Mouse (Mus musculus) adrenal gland, adult (tissue): Measurements from ENCODE around the gene Neu1.
"Not testable (repeated sequence)": the region's sequence is repeated elsewhere in the genome, so short reads cannot be mapped to it uniquely, and the experiment has no call there.

Source experiments
- DNase-seq, 2 experiments: peaks; one replicate each; pipeline ENCODE4 v3.0.0; 2022 to 2023; ENCODE audit warnings: low spot score in 1 of 2; ENCODE audit not compliant: inconsistent age in 2 of 2

The Neu1 gene

GRCm38 (mm10) chr17:34901948-34902347, 29.1 kb upstream of the Neu1 start:
- DNase-seq = not testable (repeated sequence)

GRCm38 (mm10) chr17:34902895-34903294, 28.2 kb upstream of the Neu1 start:
- DNase-seq = no peak

GRCm38 (mm10) chr17:34910982-34911381, 20.1 kb upstream of the Neu1 start:
- no peak for DNase-seq

- peak; percentile 76 to 91 for DNase-seq
Observed at GRCm38 (mm10) chr17:34911945-34912351, 19.1 kb upstream of the Neu1 start.

DNA sequence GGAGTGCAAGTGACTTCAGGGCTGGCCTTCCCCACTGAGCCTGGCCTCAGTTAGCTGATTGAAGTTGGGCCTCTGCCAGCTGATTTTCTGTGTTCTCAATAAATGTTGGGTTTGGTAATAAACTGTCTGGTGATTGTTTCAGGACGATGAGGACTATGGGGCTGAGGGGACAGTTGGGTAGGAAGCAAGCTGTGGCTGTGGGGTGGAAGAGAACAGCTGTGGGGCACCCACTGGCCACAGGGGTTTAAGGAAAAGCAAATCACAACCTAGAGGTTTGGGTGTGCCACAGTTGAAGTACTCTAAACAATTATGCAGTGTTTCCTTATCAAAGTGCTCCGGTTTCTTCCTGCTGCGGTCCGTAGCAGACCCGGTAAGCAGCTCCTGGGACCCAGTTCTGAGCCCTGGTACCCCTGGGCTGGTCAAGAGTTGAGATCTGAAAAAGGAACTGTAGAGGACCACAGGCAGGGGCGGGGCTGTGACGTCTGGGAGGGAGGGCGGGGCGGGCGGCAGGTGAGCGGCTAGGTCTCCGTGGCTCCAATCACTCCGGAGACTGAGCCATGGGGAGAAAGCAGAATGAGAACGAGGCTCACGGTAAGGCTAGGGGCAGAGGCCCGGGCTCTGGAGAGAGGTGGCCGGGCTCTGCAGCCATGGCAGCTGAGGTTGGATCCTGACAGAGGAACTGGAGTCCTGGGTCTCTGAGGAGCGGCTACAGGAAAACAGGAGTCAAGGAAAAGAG, 17.0 kb upstream of the Neu1 start, which contains the start of gene Slc44a4:
Gene Slc44a4 (plus strand): TSS at position 537 of the 736 bp plus-strand sequence.
- peak in 1 of 2 experiments; percentile 28 for DNase-seq

DNA sequence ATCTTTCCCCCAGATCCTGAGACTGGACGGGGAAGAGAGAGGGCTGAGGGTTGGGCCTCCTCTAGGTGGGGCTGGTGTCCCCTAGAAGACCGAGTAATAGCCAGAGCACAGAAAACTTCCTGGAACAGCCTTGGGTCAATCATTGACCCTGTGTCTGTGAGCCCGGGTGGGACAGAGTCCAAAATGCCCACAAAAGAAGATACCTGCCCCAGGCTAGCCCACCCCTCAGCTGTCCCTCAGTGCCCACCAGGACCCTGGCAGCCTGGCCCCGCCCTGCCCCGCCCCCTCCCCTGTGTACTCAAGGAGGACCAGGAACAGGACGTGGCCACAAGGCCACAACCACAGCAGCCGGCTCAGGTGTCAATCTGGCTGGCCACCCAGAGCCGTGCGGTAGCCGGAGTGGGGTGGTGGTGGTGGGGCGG, 15.6 kb upstream of the Neu1 start:
- DNase-seq = peak; percentile 40 to 70

GRCm38 (mm10) chr17:34916316-34916715, 14.7 kb upstream of the Neu1 start:
- DNase-seq = no peak

DNA sequence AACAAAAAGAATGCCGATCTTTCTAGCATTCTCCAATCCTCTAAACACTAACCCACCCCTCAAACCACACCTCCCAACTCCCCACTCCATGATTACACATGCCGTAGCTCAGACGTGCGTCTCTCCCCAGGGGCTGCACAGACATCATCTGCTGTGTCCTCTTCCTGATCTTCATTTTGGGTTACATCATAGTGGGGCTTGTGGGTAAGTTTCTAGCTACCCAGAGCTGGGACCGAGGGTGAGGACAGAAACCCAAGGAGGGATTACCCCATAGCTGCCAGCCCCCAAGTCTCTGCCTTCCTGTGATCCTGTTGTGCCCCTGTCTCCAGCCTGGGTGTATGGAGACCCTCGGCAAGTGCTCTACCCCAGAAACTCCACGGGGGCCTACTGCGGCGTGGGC, 13.9 kb upstream of the Neu1 start:
- DNase-seq = no peak

DNA sequence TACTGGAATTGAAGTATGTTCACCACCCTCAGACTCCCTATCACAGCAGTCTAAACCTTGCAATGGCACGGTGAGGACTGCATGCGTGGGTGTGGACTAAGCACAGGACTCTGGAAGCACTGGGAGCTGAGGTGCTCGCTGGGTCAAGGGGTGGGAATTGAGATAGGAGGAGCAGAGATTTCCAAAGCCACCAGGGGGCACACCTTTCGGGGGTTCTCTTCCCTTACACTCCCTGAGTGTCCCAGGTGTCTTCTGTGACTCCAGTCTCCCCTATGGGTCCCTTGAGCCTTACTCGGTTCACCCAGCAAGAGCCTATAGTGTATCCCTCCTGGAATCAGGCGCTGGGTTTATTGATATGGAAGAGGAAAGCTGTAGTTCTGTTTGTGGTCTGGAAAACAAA, 8.1 kb upstream of the Neu1 start:
- DNase-seq = no peak

DNA sequence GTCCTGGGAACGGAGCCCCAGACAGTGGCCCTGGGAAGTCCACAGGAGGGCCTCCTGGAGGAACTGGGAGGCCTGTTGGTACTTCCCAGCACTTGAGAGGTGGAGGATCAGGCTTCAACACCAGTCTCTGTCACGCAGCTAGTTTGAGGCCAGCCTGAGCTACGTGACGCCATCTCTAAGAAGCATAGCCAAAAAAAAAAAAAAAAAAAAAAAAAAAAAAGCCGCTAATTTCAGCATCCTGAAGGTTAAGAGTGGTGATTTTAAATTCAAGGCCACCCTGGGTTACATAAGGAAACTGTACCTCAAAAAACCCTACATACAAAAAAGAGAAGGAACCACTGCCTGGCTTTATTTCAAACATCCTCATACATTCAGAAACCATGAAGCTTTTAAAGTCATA, 6.8 kb upstream of the Neu1 start:
- no peak for DNase-seq

- peak; percentile 60 to 87 for DNase-seq
Observed at GRCm38 (mm10) chr17:34927306-34928019, 3.6 kb upstream of the Neu1 start.

DNA sequence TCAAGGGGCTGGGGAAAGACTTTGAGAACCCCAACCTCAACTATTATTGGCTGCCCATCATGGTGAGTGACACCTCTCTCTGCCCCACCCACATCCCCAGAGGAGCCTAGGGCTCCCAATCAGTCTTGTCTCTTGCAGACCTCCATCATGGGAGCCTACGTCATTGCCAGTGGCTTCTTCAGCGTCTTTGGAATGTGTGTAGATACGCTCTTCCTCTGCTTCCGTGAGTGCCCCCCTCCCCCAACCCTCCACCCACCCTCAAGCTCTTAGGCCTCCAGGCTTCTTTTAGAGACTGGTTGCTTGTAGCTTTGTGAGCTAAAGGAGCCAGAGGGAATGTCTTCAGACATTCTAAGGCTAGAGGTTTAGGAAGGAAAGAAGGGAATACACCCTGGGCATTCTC, 2.2 kb upstream of the Neu1 start:
- DNase-seq = no peak

GRCm38 (mm10) chr17:34931735-34932098, 664 bp downstream of the Neu1 start:
- DNase-seq = no peak

DNA sequence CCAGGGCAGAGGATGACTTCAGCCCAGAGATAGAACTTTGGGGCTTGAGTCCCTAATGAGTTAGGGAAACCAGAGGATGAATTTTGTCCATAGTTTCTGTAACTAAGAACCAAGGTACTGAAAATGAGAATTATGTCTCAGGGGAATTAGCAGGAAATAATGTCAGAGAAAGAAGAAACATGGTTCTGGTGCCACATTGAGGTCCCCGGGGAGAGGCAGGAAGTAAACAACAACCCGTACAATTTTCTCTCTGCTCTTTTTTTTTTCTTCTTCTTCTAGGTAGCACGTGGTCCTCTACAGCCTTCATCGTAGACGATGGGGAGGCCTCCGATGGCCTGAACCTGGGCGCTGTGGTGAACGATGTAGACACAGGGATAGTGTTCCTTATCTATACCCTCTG, 1.2 kb downstream of the Neu1 start:
- no peak for DNase-seq

DNA sequence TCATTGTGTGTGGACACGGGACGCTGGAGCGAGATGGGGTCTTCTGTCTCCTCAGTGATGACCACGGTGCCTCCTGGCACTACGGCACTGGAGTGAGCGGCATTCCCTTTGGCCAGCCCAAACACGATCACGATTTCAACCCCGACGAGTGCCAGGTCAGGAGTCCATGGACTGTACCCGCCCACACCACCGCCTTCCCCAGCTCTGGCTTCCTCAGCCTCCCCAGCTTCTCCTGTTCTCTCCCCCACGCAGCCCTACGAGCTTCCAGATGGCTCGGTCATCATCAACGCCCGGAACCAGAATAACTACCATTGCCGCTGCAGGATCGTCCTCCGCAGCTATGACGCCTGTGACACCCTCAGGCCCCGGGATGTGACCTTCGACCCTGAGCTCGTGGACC, 3.0 kb downstream of the Neu1 start:
- DNase-seq = no peak

GRCm38 (mm10) chr17:34934830-34935229, 3.8 kb downstream of the Neu1 start:
- peak in 1 of 2 experiments; percentile 52 for DNase-seq

DNA sequence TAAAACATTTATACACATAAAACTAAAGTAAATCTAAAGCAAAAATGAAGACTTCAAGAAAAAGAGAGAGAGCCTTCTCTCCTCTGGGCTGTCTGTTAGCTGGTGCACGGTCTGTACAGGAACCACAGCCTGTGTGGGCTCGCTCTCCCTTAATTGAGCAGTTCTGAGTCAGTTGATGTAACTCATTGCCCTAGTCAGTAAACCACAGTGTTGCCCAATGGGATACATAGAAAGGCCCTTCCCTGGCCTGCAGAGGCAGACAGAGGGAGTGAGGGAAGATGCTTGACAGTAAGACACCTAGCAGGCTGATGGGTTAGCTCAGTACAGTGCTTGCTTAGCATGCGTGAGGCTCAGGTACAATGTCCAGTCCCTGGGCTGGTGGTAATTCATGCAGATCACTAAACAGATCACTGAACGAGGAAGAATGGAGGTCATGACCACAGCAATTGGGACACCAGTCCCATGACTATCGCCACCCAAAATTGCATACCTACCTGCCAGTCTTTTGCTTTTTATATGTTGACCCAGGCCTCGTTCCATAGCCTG, 7.0 kb downstream of the Neu1 start:
- DNase-seq = no peak

DNA sequence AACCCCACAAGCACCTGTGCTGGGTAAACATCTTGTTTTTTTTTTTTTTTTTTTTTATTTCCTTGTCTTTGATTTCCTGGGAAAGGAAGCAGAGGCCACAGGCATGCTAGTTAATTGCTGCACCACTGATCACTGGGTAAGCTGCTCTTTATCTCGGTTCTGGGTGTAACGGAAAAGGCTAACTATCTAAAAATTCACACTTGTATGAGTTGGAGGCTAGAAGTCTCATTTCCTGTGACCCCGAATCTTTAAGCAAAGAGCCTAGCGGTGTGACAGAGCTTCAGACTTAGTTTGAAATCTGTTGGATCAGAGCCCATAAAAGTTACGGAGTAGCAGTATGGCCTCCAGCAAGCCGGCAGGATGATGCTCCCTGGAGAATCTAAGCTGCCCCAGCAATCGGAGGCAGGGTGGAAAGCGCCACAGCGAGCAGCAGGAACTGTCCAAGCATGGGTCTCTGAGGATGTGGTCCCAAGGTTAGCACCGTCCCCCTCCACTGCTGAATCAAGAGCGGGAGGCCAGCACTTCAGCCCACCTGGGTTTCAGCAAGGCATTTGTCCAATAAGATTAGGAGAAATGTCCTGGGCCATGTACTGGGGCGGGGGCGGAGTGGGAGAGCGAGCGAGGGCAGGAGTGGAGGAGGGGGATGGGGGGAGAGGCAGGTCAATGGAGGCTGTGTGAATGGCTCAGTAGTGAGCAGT, 10.4 kb downstream of the Neu1 start:
- peak in 1 of 2 experiments; percentile 70 for DNase-seq

DNA sequence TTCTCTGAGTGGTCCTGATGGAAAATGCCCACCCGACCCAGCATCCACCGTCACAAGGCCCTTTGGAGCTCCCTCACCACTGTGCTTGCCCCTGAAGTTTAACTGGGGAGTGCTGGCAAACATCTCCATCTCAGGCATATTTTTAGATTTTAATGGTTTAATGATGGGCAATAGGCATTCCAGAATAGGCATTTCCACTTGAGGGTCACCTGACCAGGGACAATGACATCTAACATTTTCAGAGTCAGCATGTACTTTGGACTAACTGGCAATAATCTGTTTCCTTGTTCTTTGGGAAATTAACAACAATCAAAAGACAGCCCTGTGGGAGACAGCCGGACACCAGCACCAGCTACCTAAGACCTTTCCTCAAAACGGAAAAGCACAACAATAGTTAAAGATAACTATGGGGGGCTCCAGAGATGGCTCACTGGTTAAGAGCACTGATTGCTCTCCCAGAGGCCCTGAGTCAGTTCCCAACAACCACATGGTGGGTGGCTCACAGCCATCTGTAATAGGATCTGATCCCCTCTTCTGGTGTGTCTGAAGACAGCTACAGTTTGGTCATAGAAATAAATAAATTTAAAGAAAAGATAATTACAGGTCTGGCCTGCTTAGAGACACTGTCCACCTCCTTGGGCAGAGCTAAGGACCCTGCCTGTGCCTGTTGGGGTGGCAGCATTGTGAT, 12.2 kb downstream of the Neu1 start:
- DNase-seq = no peak

- no peak for DNase-seq
Observed at GRCm38 (mm10) chr17:34944362-34944761, 13.3 kb downstream of the Neu1 start.
